Mouse (Mus musculus) cerebellum, adult 18-20 months (tissue): ENCODE data around the gene Dcps.
A peak's percentile ranks its signal among the peaks of the same experiment; 100 is the strongest.

Experiments
- DNase-seq, 2 experiments: peaks; one replicate each; pipeline ENCODE4 v3.0.0; 2021

Dcps gene

GRCm38 (mm10) chr9:35128995-35129418 lies 46.9 kb downstream of the Dcps start:
- no peak for DNase-seq

DNA sequence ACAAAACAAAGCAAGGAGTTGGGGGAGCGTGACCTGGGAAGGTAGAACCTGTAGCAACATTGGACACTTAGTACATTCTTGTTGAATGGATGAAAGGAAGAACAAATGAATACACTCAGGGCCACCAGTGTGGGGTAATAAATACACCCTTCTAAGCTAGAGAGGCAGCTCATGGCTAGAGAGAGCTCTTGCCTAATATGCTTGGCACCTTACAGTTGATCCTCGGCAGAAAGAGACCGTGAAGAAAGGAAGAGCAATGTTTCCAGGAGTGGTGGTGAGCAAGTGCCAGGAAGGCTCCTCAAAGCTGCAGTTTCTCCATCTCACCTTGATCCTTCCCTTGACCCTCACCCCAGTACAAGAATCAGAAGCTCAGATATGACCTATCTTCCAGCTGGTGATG lies 47.3 kb downstream of the Dcps start:
- DNase-seq = no peak

GRCm38 (mm10) chr9:35127561-35127960 lies 48.3 kb downstream of the Dcps start:
- DNase-seq = no peak

- DNase-seq = no peak
These were observed 48.7 kb downstream of the Dcps start for GRCm38 (mm10) chr9:35127147-35127546.

DNA sequence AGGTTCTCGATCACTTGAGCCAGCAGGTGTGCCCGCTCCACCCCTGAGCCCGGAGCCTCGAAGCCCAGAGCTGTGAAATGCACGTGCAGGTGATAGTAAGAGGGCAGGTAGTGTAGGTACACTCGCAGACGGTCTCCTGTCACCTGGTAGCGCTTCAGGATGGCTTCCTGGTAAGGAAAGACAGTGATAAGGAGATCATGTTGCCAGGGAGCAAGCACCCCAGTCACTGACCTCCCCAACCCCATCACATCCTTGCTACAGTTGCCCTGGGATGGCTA lies 51.2 kb downstream of the Dcps start:
- no peak for DNase-seq

- DNase-seq = no peak
These were observed 51.8 kb downstream of the Dcps start for GRCm38 (mm10) chr9:35123804-35124677.

DNA sequence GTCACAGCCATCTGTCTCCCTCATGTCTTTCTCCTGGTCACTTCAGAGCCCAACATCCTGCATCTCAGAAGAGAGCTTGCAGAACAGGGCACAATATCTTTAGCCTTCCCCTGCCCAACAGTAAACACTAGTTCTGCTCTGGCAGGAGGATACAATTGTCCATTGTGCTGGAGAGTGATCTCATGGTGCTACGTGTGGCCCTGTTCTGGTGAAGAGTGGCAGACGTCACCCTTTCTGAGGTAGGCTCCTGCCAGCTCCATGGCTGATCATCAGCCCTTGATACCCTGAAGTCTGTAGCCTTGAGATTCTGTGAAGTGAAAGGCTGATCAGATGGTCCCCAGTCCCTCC lies 52.4 kb downstream of the Dcps start:
- no peak for DNase-seq

GRCm38 (mm10) chr9:35122551-35123266 lies 53.2 kb downstream of the Dcps start:
- no peak for DNase-seq

DNA sequence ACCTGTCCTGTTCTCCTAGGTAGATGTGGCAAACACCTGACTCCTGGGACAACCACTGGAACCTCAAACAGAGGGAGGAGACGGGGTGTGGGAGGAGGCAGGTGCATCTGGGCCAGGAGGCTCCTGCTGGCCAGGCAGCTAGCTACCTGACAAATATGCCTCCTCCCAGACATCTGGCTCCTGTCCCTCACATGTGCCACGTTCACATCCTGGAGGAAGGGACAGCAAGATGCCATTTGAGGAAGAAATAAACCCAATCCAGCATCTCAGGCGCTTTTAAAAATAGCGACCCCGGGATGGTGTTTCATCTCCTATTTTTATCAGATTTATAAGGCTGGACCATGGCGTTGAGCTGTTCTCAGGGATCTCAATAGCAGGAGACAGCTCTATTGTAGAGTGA lies 56.7 kb downstream of the Dcps start, which contains the start of gene St3gal4:
St3gal4 (minus strand) TSS at position 101 of the 400 bp plus-strand sequence.
- no peak for DNase-seq

- no peak for DNase-seq
These were observed 57.3 kb downstream of the Dcps start for GRCm38 (mm10) chr9:35118563-35118962.

DNA sequence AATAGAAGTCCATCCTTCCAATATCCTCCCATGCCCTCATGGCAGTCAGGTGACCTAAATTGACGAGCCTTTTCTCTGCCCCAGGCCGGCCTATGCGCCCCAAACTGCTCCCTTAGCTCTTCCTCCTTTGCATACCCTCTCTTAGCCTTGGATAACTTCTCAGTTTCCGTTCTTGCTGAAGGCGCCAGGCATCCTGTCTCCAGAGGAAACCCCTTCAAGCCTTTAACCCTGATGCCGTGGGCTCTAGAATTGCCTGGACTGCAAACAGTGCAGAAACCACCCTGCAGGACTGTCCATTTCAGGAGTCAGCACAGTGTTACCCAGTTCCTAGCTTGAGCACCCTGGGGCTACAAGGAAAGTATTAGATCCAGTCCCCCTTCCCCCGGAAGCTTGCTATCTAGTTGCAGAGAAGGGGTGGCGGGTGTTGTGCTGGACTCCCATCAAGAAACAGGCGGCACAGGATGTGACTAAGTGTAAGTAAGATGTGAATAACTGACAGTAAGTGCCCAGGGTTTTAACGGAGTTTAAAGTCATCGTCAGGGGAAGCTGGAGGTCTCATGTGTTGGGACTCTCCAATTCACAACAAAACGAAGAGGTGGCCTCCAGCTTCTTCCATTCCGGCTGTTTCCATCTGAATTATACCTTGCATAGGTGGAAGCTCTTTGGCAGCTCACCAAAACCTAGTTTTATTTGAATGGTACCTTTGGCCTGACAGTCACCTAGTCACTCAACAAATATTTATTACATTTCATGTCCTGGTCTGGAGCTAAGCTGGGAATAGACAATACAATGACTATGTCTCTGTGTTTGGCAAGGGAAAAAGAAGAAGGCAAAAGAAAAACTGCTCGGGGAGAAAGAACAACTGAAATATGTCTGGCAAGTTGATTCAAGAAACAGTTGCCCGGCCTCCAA lies 58.2 kb downstream of the Dcps start:
- no peak for DNase-seq

GRCm38 (mm10) chr9:35116391-35117381 lies 59.2 kb downstream of the Dcps start:
- peak; percentile 77 to 80 for DNase-seq

GRCm38 (mm10) chr9:35115804-35116203 lies 60.1 kb downstream of the Dcps start:
- no peak for DNase-seq

DNA sequence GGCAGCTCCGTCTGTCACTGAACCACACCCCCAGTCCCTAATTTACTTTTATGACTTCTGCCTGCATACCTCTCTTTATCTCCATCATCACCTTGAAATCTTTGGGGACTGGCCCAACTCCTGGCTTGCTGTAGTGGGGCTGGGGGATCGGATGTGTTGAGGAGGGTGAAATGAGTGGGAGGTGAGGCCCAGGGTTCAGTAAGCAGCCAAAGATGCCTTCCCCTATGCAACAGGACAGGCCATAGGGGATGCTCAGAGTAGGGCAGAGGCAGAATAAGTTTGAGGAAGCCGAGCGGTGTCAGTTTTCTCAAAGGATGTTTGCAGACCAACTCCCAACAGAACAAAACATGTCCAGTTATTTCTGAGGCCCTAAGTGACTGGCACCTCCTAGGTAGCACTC lies 60.6 kb downstream of the Dcps start:
- no peak for DNase-seq

DNA sequence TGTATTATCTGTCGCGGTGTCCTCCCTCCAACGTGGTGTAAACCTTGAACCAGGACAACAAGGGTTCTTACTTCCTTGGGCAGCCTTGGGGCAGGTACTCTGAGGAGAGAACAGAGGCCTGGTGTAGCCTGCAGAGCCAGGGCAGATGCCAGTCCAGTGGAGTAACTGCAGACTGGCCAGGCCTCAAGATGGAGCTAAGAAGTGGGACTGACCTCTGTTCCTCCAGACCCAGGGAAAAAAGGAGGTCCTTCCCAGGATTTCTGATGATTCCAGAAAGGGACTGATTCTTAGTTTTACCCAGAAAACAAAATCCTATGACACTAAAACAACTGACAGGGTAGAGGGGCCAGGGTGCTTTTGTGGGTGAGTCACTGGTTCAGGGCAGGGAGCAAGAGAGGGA lies 61.6 kb downstream of the Dcps start:
- no peak for DNase-seq

DNA sequence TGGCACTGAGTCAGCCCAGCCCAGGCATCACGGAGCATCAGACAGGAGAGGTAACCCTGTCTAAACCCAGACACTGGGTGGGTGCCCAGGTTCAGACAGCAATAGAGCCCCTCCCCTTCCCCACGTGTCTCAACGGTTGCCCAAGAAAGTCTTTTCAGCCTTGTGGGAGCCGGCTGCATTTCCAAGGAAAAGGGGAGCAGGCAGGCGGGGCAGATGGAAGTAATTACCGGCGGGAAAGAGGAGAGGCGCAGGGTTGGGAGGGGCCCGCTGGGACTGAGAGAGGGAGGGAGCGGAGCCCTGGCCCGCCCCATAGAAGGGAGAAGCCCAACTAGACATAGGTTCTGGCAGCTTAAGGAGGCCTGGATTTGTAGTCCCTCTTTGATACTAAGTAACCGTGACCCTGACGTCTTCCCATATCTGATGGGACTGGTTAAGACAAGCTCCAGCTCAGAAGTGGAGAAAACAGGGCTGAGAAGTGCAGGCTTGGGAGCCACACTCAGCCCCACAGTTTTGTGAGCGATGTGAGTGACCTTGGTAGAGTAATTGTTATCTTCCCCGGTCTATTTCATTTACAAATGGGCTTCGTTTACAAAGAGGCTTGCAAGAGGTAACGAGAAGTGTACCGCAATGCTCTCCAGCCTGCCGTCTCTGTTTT lies 63.8 kb downstream of the Dcps start:
- DNase-seq = peak in 1 of 2 experiments; percentile 41

- DNase-seq = no peak
These were observed 64.4 kb downstream of the Dcps start for GRCm38 (mm10) chr9:35111446-35111845.

DNA sequence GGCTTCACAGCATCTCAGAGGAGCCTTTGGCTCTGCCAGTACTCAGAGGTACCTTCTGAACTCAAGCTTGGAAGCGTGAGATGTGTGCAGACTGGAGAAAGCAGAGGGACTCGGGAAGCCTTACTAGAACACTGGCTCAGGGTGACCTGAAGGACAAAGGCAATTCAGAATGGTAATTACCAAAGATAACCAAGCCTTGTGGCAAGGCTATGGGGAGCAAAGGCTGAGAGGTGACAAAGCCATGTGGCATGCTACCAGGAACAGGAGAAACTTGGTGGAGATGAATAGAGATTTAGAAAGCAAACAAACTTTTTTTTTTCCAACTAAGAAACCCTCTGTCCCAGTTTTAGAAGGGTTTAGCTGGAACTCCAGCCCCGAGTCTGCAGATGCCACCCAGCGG lies 65.3 kb downstream of the Dcps start:
- no peak for DNase-seq

- DNase-seq = no peak
These were observed 65.8 kb downstream of the Dcps start for GRCm38 (mm10) chr9:35110051-35110450.

DNA sequence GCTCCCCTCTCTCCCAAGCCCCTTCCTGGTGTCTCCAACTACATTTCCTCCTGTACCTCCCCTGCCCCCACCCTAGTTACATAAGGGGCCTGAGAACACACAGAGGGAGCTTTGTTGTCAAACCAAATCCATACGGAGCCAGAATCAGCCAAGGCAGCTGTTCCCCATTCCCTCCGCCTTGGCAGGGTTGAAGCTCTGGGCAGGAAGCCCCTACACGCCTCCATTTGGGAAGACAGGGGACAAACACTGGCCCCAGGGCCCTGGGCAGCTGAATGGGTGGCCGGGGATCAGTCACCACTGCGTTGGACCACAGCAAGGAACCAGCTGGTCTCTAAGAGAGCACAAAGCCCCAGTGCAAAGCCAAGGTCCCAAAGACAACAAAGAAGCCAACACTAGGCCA lies 66.9 kb downstream of the Dcps start:
- peak; percentile 38 to 50 for DNase-seq

DNA sequence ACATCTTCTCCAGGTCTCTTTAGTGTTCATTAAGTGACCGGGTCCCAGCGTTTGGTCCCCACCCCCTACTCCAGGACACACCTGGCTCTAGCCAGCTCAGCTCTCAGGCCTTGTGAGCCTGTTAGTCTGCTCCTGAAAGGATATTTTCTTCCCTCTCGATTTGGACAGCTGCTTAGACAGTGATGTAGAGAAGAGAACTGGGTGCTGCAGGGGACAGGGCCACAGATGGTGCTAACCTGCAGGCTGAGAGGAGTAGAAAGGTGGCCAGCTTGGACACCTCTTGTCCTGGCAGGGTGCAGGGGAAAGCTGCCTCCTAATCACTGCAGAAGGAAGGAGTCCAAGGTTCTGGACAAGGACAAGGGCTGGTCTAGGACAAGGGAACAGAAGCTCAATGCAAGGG lies 67.8 kb downstream of the Dcps start:
- peak in 1 of 2 experiments; percentile 48 for DNase-seq

- no peak for DNase-seq
These were observed 68.5 kb downstream of the Dcps start for GRCm38 (mm10) chr9:35107396-35107795.
